Mouse (Mus musculus): Measurements from ENCODE around the gene Nyap1. TPM values are rescaled to one million over a fixed set of nuclear protein-coding genes. Genes with fewer than 3 reads are reported as not detected.
A peak's percentile ranks its signal among the peaks of the same experiment; 100 is the strongest.
"Not testable (repeated sequence)": the region's sequence is repeated elsewhere in the genome, so short reads cannot be mapped to it uniquely, and the experiment has no call there.

Nyap1 gene
- polyA plus RNA-seq, 1 experiment from 2014 or later: 9.5 TPM

- Histone ChIP-seq H3K27me3 (ENCODE audit: insufficient read depth, poor library complexity, severe bottlenecking) (no peaks in the 10 kb centered on the region), H3K27ac (no peak overlapping the region), H3K36me3 (peaks cover 51% of the 10 kb centered on the region), H3K9me3 (no peaks in the 10 kb centered on the region), H3K4me1 (replicated peaks) (peaks cover 16% of the 10 kb centered on the region; the same call in 1 of the 2 replicates), H3K4me3 (no peak overlapping the region)
- WGBS: 91% methylated on average over 19 of the region's 19 CpGs
- no peak for DNase-seq (ENCODE audit: low spot score)
Observed at GRCm38 (mm10) chr5:137758921-137759534, 17.6 kb upstream of the Nyap1 start.

DNA sequence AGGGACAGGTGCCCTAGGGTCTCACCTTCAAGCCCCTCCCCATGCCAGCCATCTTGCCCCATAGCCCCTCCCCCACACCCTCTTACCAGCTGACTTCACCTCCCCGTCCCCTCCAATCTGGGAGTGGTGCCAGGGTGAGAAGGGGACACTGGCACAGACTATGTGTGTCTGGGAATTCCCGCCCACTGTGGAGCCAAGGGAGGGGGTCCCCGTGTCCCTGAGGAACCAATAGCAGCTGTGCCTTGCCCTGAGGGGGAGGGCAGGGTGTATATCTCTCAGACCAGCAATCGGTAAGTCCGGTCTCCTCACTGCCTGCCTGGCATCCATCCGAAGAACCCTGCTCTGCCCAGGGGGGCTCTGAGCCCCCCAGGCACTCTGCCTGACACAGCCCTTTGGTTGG lies 16.5 kb upstream of the Nyap1 start:
- Histone ChIP-seq H3K4me1 (replicated peaks) (peaks cover 22% of the 10 kb centered on the region; the same call in 1 of the 2 replicates), H3K27me3 (ENCODE audit: insufficient read depth, poor library complexity, severe bottlenecking) (no peaks in the 10 kb centered on the region), H3K36me3 (peaks cover 62% of the 10 kb centered on the region), H3K4me3 (no peak overlapping the region), H3K9me3 (no peaks in the 10 kb centered on the region), H3K27ac (no peak overlapping the region)
- 86% methylated on average over 6 of the region's 6 CpGs for WGBS
- no peak for DNase-seq (ENCODE audit: low spot score)

- DNase-seq (ENCODE audit: low spot score): peak; percentile 83
- 46% methylated on average over 10 of the region's 10 CpGs for WGBS
- Histone ChIP-seq H3K27ac (no peak overlapping the region), H3K9me3 (no peaks in the 10 kb centered on the region), H3K4me3 (no peak overlapping the region), H3K27me3 (ENCODE audit: insufficient read depth, poor library complexity, severe bottlenecking) (no peaks in the 10 kb centered on the region), H3K4me1 (replicated peaks) (peaks cover 23% of the 10 kb centered on the region; the same call in 1 of the 2 replicates), H3K36me3 (peaks cover 69% of the 10 kb centered on the region)
Observed at GRCm38 (mm10) chr5:137756882-137757661, 15.7 kb upstream of the Nyap1 start.

- H3K27me3 ChIP-seq (ENCODE audit: insufficient read depth, poor library complexity, severe bottlenecking): no peaks in the 10 kb centered on the region
- H3K36me3 ChIP-seq: peaks cover 79% of the 10 kb centered on the region
- no peak overlapping the region for H3K27ac ChIP-seq
- H3K9me3 ChIP-seq: no peaks in the 10 kb centered on the region
- peaks cover 23% of the 10 kb centered on the region; the same call in 1 of the 2 replicates for H3K4me1 ChIP-seq (replicated peaks)
- 87% methylated on average over 3 of the region's 3 CpGs for WGBS
- no peak overlapping the region for H3K4me3 ChIP-seq
- DNase-seq (ENCODE audit: low spot score): no peak
Observed at GRCm38 (mm10) chr5:137756106-137756505, 14.7 kb upstream of the Nyap1 start.

DNA sequence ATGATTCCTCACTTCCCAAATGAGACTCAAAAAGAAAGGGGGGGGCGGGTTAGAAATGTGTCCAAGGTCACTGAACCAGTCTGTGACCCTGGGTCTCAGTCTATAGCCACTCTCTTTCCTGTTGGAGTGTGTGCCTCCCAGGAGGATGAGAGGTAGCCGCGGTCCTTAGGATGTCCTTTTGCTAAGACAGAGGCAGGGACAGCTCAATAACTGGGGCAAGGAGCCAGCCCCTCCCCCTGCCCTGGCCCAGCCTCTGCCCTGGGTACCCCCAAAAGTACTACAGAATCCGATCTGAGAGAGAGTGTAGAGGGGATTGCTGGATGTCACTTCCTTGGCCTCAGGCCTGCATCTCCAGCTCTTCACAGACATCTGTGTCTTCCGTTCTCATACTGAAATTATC lies 14.0 kb upstream of the Nyap1 start:
- no peak overlapping the region for H3K27ac ChIP-seq
- H3K27me3 ChIP-seq (ENCODE audit: insufficient read depth, poor library complexity, severe bottlenecking): no peaks in the 10 kb centered on the region
- H3K4me1 ChIP-seq (replicated peaks): peaks cover 23% of the 10 kb centered on the region; the same call in 1 of the 2 replicates
- 84% methylated on average over 5 of the region's 5 CpGs for WGBS
- no peaks in the 10 kb centered on the region for H3K9me3 ChIP-seq
- no peak overlapping the region for H3K4me3 ChIP-seq
- H3K36me3 ChIP-seq: peaks cover 84% of the 10 kb centered on the region
- no peak for DNase-seq (ENCODE audit: low spot score)

- no peaks in the 10 kb centered on the region for H3K9me3 ChIP-seq
- no peak overlapping the region for H3K4me3 ChIP-seq
- H3K27me3 ChIP-seq (ENCODE audit: insufficient read depth, poor library complexity, severe bottlenecking): no peaks in the 10 kb centered on the region
- peaks cover 71% of the 10 kb centered on the region for H3K36me3 ChIP-seq
- H3K27ac ChIP-seq: no peak overlapping the region
- DNase-seq (ENCODE audit: low spot score): no peak
- WGBS: 82% methylated on average over 13 of the region's 13 CpGs
- H3K4me1 ChIP-seq (replicated peaks): peaks cover 26% of the 10 kb centered on the region
Observed at GRCm38 (mm10) chr5:137753111-137753832, 11.9 kb upstream of the Nyap1 start.

DNA sequence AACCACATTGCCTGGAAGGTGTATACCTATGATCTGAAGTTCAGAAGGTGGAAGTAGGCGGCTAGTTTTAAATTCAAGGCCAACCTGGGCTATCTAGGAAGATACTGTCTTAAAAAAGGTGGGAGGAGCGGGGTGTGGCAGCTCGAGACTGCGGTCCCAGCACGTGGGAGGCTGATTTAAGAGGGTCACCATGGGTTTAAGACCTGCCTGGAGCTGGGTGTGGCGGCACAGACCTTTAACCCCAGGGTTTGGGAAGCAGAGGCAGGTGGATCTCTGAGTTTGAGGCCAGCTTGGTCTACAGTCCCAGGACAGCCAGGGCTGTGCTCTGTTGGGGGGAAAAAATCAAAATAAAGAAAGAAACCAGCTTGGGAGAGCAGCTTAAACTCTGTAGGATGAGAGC lies 10.6 kb upstream of the Nyap1 start:
- Histone ChIP-seq H3K27ac (no peak overlapping the region), H3K9me3 (no peaks in the 10 kb centered on the region), H3K4me1 (replicated peaks) (peaks cover 39% of the 10 kb centered on the region), H3K27me3 (ENCODE audit: insufficient read depth, poor library complexity, severe bottlenecking) (no peaks in the 10 kb centered on the region), H3K36me3 (peaks cover 65% of the 10 kb centered on the region), H3K4me3 (no peak overlapping the region)
- 89% methylated on average over 6 of the region's 6 CpGs for WGBS
- DNase-seq (ENCODE audit: low spot score): no peak

GRCm38 (mm10) chr5:137751221-137751887 lies 9.9 kb upstream of the Nyap1 start:
- Histone ChIP-seq H3K4me1 (replicated peaks) (peaks cover 45% of the 10 kb centered on the region), H3K27ac (no peak overlapping the region), H3K27me3 (ENCODE audit: insufficient read depth, poor library complexity, severe bottlenecking) (no peaks in the 10 kb centered on the region), H3K4me3 (no peak overlapping the region), H3K36me3 (peaks cover 59% of the 10 kb centered on the region), H3K9me3 (no peaks in the 10 kb centered on the region)
- 93% methylated on average over 13 of the region's 13 CpGs for WGBS
- no peak for DNase-seq (ENCODE audit: low spot score)

GRCm38 (mm10) chr5:137750212-137750611 lies 8.8 kb upstream of the Nyap1 start:
- not testable (repeated sequence) for H3K27ac ChIP-seq; H3K4me3 ChIP-seq; DNase-seq (ENCODE audit: low spot score); H3K9me3 ChIP-seq; H3K27me3 ChIP-seq (ENCODE audit: insufficient read depth, poor library complexity, severe bottlenecking)
- WGBS: 93% methylated on average over 8 of the region's 8 CpGs
- peaks cover 47% of the 10 kb centered on the region for H3K36me3 ChIP-seq
- peaks cover 50% of the 10 kb centered on the region for H3K4me1 ChIP-seq (replicated peaks)

DNA sequence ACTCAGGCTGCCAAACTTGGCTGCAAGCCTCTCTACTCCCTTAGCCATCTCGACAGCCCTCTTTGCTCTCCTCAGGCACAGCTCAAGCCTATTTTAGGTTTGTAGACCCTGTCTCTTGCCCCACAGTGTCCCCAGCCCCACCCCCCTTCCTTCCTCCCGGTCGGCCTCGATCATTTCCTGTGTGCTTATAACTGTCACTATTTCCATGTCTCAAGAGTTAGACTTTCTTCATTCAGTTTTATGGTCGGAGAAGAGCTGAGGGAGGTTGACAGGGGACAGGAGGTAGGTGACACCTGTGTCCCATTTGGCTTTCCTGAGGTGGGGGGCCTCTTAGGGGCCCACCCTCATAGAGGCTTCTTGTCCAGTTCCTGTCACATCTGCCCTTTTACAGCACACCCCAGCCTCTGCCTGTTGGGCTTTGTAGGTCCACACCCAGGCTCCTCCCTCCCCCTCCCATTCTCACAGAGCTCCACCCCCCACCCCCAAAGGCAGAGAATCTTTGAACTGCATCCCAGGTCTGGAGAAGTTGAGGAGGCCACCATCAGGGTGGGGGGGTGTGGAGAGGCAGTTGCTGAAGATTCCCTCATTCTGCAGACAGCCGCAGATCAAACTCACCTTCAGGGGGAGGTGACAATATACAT lies 7.9 kb upstream of the Nyap1 start:
- WGBS: 80% methylated on average over 6 of the region's 6 CpGs
- peaks cover 49% of the 10 kb centered on the region for H3K4me1 ChIP-seq (replicated peaks)
- H3K27me3 ChIP-seq (ENCODE audit: insufficient read depth, poor library complexity, severe bottlenecking): no peaks in the 10 kb centered on the region
- no peak for DNase-seq (ENCODE audit: low spot score)
- peak overlapping the region; percentile 45; the same call in 1 of the 2 replicates for H3K27ac ChIP-seq
- peaks cover 42% of the 10 kb centered on the region for H3K36me3 ChIP-seq
- H3K9me3 ChIP-seq: no peaks in the 10 kb centered on the region
- peak overlapping the region; percentile 5; the same call in 1 of the 2 replicates for H3K4me3 ChIP-seq

GRCm38 (mm10) chr5:137748130-137748770 lies 6.8 kb upstream of the Nyap1 start:
- Histone ChIP-seq H3K4me1 (replicated peaks) (peaks cover 46% of the 10 kb centered on the region), H3K27ac (0 out of 2 replicates have a peak overlapping the region, but pooled peaks have one; percentile 41)

More at GRCm38 (mm10) chr5:137748130-137748770, 6.8 kb upstream of the Nyap1 start:
- WGBS: 56% methylated on average over 5 of the region's 5 CpGs
- no peaks in the 10 kb centered on the region for H3K9me3 ChIP-seq
- no peaks in the 10 kb centered on the region for H3K27me3 ChIP-seq (ENCODE audit: insufficient read depth, poor library complexity, severe bottlenecking)
- peaks cover 31% of the 10 kb centered on the region for H3K36me3 ChIP-seq
- no peak for DNase-seq (ENCODE audit: low spot score)
- peak overlapping the region; percentile 69 for H3K4me3 ChIP-seq

Measured in hindbrain, embryonic 10.5 days (tissue).